Mouse (Mus musculus) kidney, embryonic 15.5 days (tissue): ENCODE data around the gene Ppme1. TPM values are rescaled to one million over a fixed set of nuclear protein-coding genes. Genes with fewer than 3 reads are reported as not detected.

Experiments
- ATAC-seq: fragments of 200-750 bp; cut with Nextera tagmentation; replicated peaks from 2 replicates; pipeline ENCODE4 v1.8.0; 2017; ENCODE audit warnings: moderate TSS enrichment; ENCODE audit not compliant: low FRiP score
- H3K27ac ChIP-seq: fragments of 300-500 bp; sonication (generic); 2 replicates; pipeline ENCODE4 v1.5.1; 2015; ENCODE audit warnings: mild to moderate bottlenecking, inconsistent platforms
- H3K27me3 ChIP-seq: fragments of 300-500 bp; sonication (generic); 2 replicates; pipeline ENCODE4 v1.6.1; 2015; ENCODE audit warnings: inconsistent platforms
- H3K36me3 ChIP-seq: fragments of 300-500 bp; sonication (generic); 2 replicates; pipeline ENCODE4 v1.6.1; 2015; ENCODE audit warnings: inconsistent platforms
- H3K4me1 ChIP-seq: fragments of 300-500 bp; sonication (generic); 2 replicates; pipeline ENCODE4 v1.6.1; 2015; ENCODE audit warnings: inconsistent platforms
- H3K4me2 ChIP-seq: fragments of 300-500 bp; sonication (generic); 2 replicates; pipeline ENCODE4 v1.6.1; 2015; ENCODE audit warnings: moderate library complexity, mild to moderate bottlenecking, inconsistent platforms
- H3K4me3 ChIP-seq: fragments of 300-500 bp; sonication (generic); replicated peaks from 2 replicates; pipeline ENCODE4 v1.5.1; 2015; ENCODE audit warnings: mild to moderate bottlenecking, inconsistent platforms
- H3K9ac ChIP-seq: fragments of 300-500 bp; sonication (generic); 2 replicates; pipeline ENCODE4 v1.6.1; 2015; ENCODE audit warnings: mild to moderate bottlenecking, inconsistent platforms
- H3K9me3 ChIP-seq: fragments of 300-500 bp; sonication (generic); replicated peaks from 2 replicates; pipeline ENCODE4 v1.6.1; 2016; ENCODE audit warnings: inconsistent platforms
- WGBS: fragments of 180-500 bp; shearing (Covaris S2); methylation state at CpG from one replicate; pipeline ENCODE4 v1.1.7; 2015; ENCODE audit warnings: mixed read lengths; 5-methylcytosine and 5-hydroxymethylcytosine counted together
- polyA plus RNA-seq: library from polyadenylated mRNA; unstranded; fragments of >200 nt; fragmentation: Nextera tagmentation; extraction: Ambion mirVana; gene quantifications from 2 replicates; pipeline ENCODE4 v1.2.1, GENCODE M21; 2015

Ppme1 gene
- 61.2 and 68.9 TPM in 2 replicates for polyA plus RNA-seq

GRCm38 (mm10) chr7:100371495-100372451 lies at the start of gene Ppme1, which contains the start of gene C2cd3:
TSS of gene Ppme1 (minus strand) at chr7:100372307.
TSS of gene C2cd3 (plus strand) at chr7:100372233.
- no peaks in the 10 kb centered on the region for H3K27me3 ChIP-seq
- peak within 1 kb of the TSS; percentile 86 for H3K27ac ChIP-seq
- peak within 1 kb of the TSS; percentile 72 for H3K4me2 ChIP-seq
- peak within 1 kb of the TSS; percentile 65 for H3K4me3 ChIP-seq
- ATAC-seq: peak; percentile 98
- H3K9ac ChIP-seq: peak within 1 kb of the TSS; percentile 71
- H3K4me1 ChIP-seq: peaks cover 22% of the 10 kb centered on the region
- WGBS: under 1% methylated on average over 54 of the region's 54 CpGs
- H3K36me3 ChIP-seq: peaks cover 20% of the 10 kb centered on the region
- no peaks in the 10 kb centered on the region for H3K9me3 ChIP-seq

GRCm38 (mm10) chr7:100408684-100409083 lies 36.6 kb upstream of the Ppme1 start:
- Histone ChIP-seq H3K4me1 (no peaks in the 10 kb centered on the region), H3K27me3 (no peaks in the 10 kb centered on the region), H3K9me3 (no peaks in the 10 kb centered on the region), H3K4me3 (no peak overlapping the region), H3K27ac (no peak overlapping the region), H3K4me2 (no peak overlapping the region), H3K36me3 (peaks cover 91% of the 10 kb centered on the region), H3K9ac (no peak overlapping the region)
- ATAC-seq: no peak
- 88% methylated on average over 4 of the region's 4 CpGs for WGBS

GRCm38 (mm10) chr7:100407677-100408076 lies 35.6 kb upstream of the Ppme1 start:
- Histone ChIP-seq H3K4me3 (no peak overlapping the region), H3K9me3 (no peaks in the 10 kb centered on the region), H3K27me3 (no peaks in the 10 kb centered on the region), H3K9ac (no peak overlapping the region), H3K4me2 (no peak overlapping the region), H3K36me3 (peaks cover 91% of the 10 kb centered on the region), H3K4me1 (no peaks in the 10 kb centered on the region), H3K27ac (peak overlapping the region; percentile 33; the same call in 1 of the 2 replicates)
- ATAC-seq: peak; percentile 84
- 59% methylated on average over 5 of the region's 5 CpGs for WGBS

GRCm38 (mm10) chr7:100402715-100403114 lies 30.6 kb upstream of the Ppme1 start:
- H3K27me3 ChIP-seq: no peaks in the 10 kb centered on the region
- no peak overlapping the region for H3K27ac ChIP-seq
- H3K4me2 ChIP-seq: no peak overlapping the region
- ATAC-seq: no peak
- H3K4me1 ChIP-seq: no peaks in the 10 kb centered on the region
- no peaks in the 10 kb centered on the region for H3K9me3 ChIP-seq
- WGBS: 74% methylated on average over 4 of the region's 4 CpGs
- peaks cover 77% of the 10 kb centered on the region for H3K36me3 ChIP-seq
- no peak overlapping the region for H3K4me3 ChIP-seq
- H3K9ac ChIP-seq: no peak overlapping the region

- no peak for ATAC-seq
- Histone ChIP-seq H3K27me3 (no peaks in the 10 kb centered on the region), H3K27ac (no peak overlapping the region), H3K4me1 (no peaks in the 10 kb centered on the region), H3K4me2 (no peak overlapping the region), H3K9ac (no peak overlapping the region), H3K36me3 (peaks cover 77% of the 10 kb centered on the region), H3K9me3 (no peaks in the 10 kb centered on the region), H3K4me3 (no peak overlapping the region)
- 30% methylated on average over 4 of the region's 4 CpGs for WGBS
Observed at GRCm38 (mm10) chr7:100400899-100401539, 28.9 kb upstream of the Ppme1 start.

- H3K27ac ChIP-seq: no peak overlapping the region
- no peaks in the 10 kb centered on the region for H3K9me3 ChIP-seq
- H3K4me2 ChIP-seq: no peak overlapping the region
- 70% methylated on average over 8 of the region's 8 CpGs for WGBS
- no peak for ATAC-seq
- H3K4me3 ChIP-seq: no peak overlapping the region
- no peaks in the 10 kb centered on the region for H3K4me1 ChIP-seq
- H3K27me3 ChIP-seq: no peaks in the 10 kb centered on the region
- H3K9ac ChIP-seq: no peak overlapping the region
- H3K36me3 ChIP-seq: peaks cover 79% of the 10 kb centered on the region
Observed at GRCm38 (mm10) chr7:100399231-100399913, 27.3 kb upstream of the Ppme1 start.

GRCm38 (mm10) chr7:100392265-100392664 lies 20.2 kb upstream of the Ppme1 start:
- Histone ChIP-seq H3K4me3 (no peak overlapping the region), H3K36me3 (peaks cover 91% of the 10 kb centered on the region), H3K4me2 (no peak overlapping the region), H3K27ac (no peak overlapping the region), H3K9me3 (no peaks in the 10 kb centered on the region), H3K27me3 (no peaks in the 10 kb centered on the region), H3K4me1 (no peaks in the 10 kb centered on the region), H3K9ac (no peak overlapping the region)
- no peak for ATAC-seq
- 80% methylated on average over 2 of the region's 2 CpGs for WGBS

GRCm38 (mm10) chr7:100390166-100390565 lies 18.1 kb upstream of the Ppme1 start:
- WGBS: 65% methylated on average over 8 of the region's 8 CpGs
- Histone ChIP-seq H3K27ac (no peak overlapping the region), H3K36me3 (peaks cover 80% of the 10 kb centered on the region), H3K4me3 (no peak overlapping the region), H3K27me3 (no peaks in the 10 kb centered on the region), H3K4me2 (no peak overlapping the region), H3K9ac (no peak overlapping the region), H3K9me3 (no peaks in the 10 kb centered on the region), H3K4me1 (no peaks in the 10 kb centered on the region)
- no peak for ATAC-seq

- no peak overlapping the region for H3K27ac ChIP-seq
- WGBS: 92% methylated on average over 2 of the region's 2 CpGs
- H3K27me3 ChIP-seq: no peaks in the 10 kb centered on the region
- H3K4me1 ChIP-seq: no peaks in the 10 kb centered on the region
- no peaks in the 10 kb centered on the region for H3K9me3 ChIP-seq
- no peak overlapping the region for H3K4me3 ChIP-seq
- no peak for ATAC-seq
- H3K4me2 ChIP-seq: no peak overlapping the region
- H3K9ac ChIP-seq: no peak overlapping the region
- H3K36me3 ChIP-seq: peaks cover 73% of the 10 kb centered on the region
Observed at GRCm38 (mm10) chr7:100388174-100388573, 16.1 kb upstream of the Ppme1 start.

- peaks cover 67% of the 10 kb centered on the region for H3K36me3 ChIP-seq
- no peak overlapping the region for H3K4me3 ChIP-seq
- no peaks in the 10 kb centered on the region for H3K9me3 ChIP-seq
- H3K27ac ChIP-seq: no peak overlapping the region
- no peak overlapping the region for H3K4me2 ChIP-seq
- H3K4me1 ChIP-seq: no peaks in the 10 kb centered on the region
- H3K27me3 ChIP-seq: no peaks in the 10 kb centered on the region
- ATAC-seq: no peak
- H3K9ac ChIP-seq: no peak overlapping the region
- 93% methylated on average over 2 of the region's 2 CpGs for WGBS
Observed at GRCm38 (mm10) chr7:100383207-100383606, 11.1 kb upstream of the Ppme1 start.

GRCm38 (mm10) chr7:100381161-100381560 lies 9.1 kb upstream of the Ppme1 start:
- no peak overlapping the region for H3K4me2 ChIP-seq
- H3K9ac ChIP-seq: no peak overlapping the region
- H3K4me3 ChIP-seq: no peak overlapping the region
- H3K36me3 ChIP-seq: peaks cover 70% of the 10 kb centered on the region
- H3K4me1 ChIP-seq: no peaks in the 10 kb centered on the region
- no peak overlapping the region for H3K27ac ChIP-seq
- no peak for ATAC-seq
- no peaks in the 10 kb centered on the region for H3K27me3 ChIP-seq
- H3K9me3 ChIP-seq: no peaks in the 10 kb centered on the region

- no peaks in the 10 kb centered on the region; the same call in 1 of the 2 replicates for H3K4me1 ChIP-seq
- WGBS: 82% methylated on average over 2 of the region's 2 CpGs
- no peak overlapping the region for H3K4me2 ChIP-seq
- H3K9me3 ChIP-seq: no peaks in the 10 kb centered on the region
- H3K27ac ChIP-seq: no peak overlapping the region
- H3K36me3 ChIP-seq: peaks cover 73% of the 10 kb centered on the region
- ATAC-seq: no peak
- H3K9ac ChIP-seq: no peak overlapping the region
- no peak overlapping the region for H3K4me3 ChIP-seq
- no peaks in the 10 kb centered on the region for H3K27me3 ChIP-seq
Observed at GRCm38 (mm10) chr7:100378257-100378656, 6.2 kb upstream of the Ppme1 start.
